Mouse (Mus musculus) forebrain, embryonic 15.5 days (tissue): ENCODE measurements around the gene Nisch. TPM values are rescaled to one million over a fixed set of nuclear protein-coding genes. Genes with fewer than 3 reads are reported as not detected.

Experiments
- ATAC-seq: fragments of 200-750 bp; cut with Nextera tagmentation; replicated peaks from 2 replicates; pipeline ENCODE4 v1.8.0; 2017; ENCODE audit warnings: mild to moderate bottlenecking, moderate TSS enrichment, moderate library complexity
- H3K27ac ChIP-seq: fragments of 300-500 bp; sonication (generic); replicated peaks from 2 replicates; pipeline ENCODE4 v1.5.1; 2015; ENCODE audit warnings: mild to moderate bottlenecking, inconsistent platforms
- H3K27me3 ChIP-seq: fragments of 300-500 bp; sonication (generic); 2 replicates; pipeline ENCODE4 v1.6.1; 2015; ENCODE audit warnings: inconsistent platforms
- H3K36me3 ChIP-seq: fragments of 300-500 bp; sonication (generic); 2 replicates; pipeline ENCODE4 v1.6.1; 2015; ENCODE audit warnings: mild to moderate bottlenecking, inconsistent platforms
- H3K4me1 ChIP-seq: fragments of 300-500 bp; sonication (generic); 2 replicates; pipeline ENCODE4 v1.6.1; 2015; ENCODE audit warnings: inconsistent platforms
- H3K4me2 ChIP-seq: fragments of 300-500 bp; sonication (generic); replicated peaks from 2 replicates; pipeline ENCODE4 v1.6.1; 2015; ENCODE audit warnings: mild to moderate bottlenecking, inconsistent platforms
- H3K4me3 ChIP-seq: fragments of 300-500 bp; sonication (generic); 2 replicates; pipeline ENCODE4 v1.5.1; 2015; ENCODE audit warnings: mild to moderate bottlenecking, inconsistent platforms
- H3K9ac ChIP-seq: fragments of 300-500 bp; sonication (generic); replicated peaks from 2 replicates; pipeline ENCODE4 v1.6.1; 2015; ENCODE audit warnings: mild to moderate bottlenecking, inconsistent platforms
- H3K9me3 ChIP-seq: fragments of 300-500 bp; sonication (generic); 2 replicates; pipeline ENCODE4 v1.6.1; 2016; ENCODE audit warnings: inconsistent platforms
- WGBS: fragments of 180-500 bp; shearing (Covaris S2); methylation state at CpG from one replicate; pipeline ENCODE4 v1.1.7; 2015; ENCODE audit warnings: mixed read lengths; 5-methylcytosine and 5-hydroxymethylcytosine counted together
- polyA plus RNA-seq: library from polyadenylated mRNA; unstranded; fragments of >200 nt; fragmentation: Nextera tagmentation; extraction: Ambion mirVana; gene quantifications from 2 replicates; pipeline ENCODE4 v1.2.1, GENCODE M21; 2015

The Nisch gene
- polyA plus RNA-seq, 1 experiment from 2014 or later, result 339 TPM

DNA sequence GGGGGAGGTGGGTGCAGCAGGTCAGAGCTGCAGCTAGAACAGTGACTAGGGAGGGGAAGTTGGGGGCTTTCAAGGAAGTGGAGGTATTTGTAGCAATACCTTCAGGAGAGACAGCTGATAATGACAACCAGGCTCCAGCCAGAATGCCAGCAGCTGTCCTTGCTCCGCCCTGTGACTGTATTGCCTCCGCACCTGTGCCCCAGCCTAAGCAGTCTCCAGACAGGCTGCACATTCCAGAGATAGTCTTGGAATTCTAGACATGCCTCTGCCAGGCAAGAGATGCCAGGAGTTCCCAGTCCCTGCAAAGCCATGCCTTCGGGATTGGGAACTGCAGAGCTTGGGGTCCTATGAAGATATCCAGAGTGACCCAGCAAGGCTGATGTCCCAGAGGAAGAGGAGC lies 4.2 kb downstream of the Nisch start:
- no peak for ATAC-seq
- H3K4me3 ChIP-seq, result no peak overlapping the region

DNA sequence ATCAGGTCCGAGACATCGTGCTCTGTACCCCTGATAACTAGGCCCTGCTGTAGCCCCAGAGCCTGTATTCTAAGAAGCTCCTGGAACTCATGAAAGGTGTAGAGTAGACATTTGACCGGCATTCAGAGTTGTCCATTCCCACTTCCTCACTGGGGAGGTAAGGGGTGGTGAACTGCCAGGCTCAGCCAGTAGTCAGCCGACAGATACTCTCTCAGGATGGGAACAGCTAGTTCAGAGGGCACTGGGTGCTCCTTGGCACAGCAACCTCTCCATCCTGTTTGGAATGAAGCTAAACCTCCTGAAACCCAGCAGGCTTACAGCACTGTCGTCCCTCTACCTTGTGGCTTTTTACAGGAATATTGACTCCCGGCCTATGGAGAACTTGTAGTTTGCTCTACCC lies 4.9 kb downstream of the Nisch start:
- Histone ChIP-seq H3K4me2 (no peak overlapping the region), H3K9ac (no peak overlapping the region)

More for the DNA sequence above, 4.2 kb downstream of the Nisch start:
- no peak overlapping the region for H3K4me2 ChIP-seq
- WGBS, result 86% methylated on average over 3 of the region's 3 CpGs
- no peaks in the 10 kb centered on the region for H3K27me3 ChIP-seq
- H3K4me1 ChIP-seq, result peaks cover 8% of the 10 kb centered on the region
- no peak overlapping the region for H3K27ac ChIP-seq
- no peak overlapping the region for H3K9ac ChIP-seq
- no peaks in the 10 kb centered on the region for H3K9me3 ChIP-seq
- no peaks in the 10 kb centered on the region for H3K36me3 ChIP-seq

DNA sequence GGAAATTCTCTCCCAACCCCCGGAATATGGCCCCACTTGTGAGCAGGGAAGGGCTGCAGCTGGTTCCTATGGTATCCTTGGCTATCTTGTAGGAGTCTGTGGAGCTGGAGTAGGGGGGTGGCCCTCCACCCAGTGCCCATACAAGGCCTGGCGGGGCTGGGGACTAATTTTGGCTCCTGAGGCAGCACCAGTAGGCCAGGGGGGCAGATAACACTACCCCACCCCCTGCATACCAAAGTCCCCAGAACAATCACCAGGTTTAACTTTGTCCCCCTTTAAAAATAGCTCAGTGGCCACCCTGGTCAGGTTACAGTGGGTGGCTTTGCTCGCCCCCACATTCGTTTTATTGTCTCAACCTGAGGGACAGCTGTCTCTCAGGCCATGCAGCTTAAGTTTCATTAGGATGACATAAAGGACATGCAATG lies 7.6 kb downstream of the Nisch start:
- WGBS, result 70% methylated on average over 4 of the region's 4 CpGs
- no peak for ATAC-seq

More for the DNA sequence above, 4.9 kb downstream of the Nisch start:
- Histone ChIP-seq H3K4me1 (peaks cover 12% of the 10 kb centered on the region), H3K9me3 (no peaks in the 10 kb centered on the region), H3K4me3 (no peak overlapping the region), H3K27me3 (no peaks in the 10 kb centered on the region), H3K27ac (no peak overlapping the region), H3K36me3 (no peaks in the 10 kb centered on the region)
- no peak for ATAC-seq
- WGBS, result 92% methylated on average over 6 of the region's 6 CpGs

DNA sequence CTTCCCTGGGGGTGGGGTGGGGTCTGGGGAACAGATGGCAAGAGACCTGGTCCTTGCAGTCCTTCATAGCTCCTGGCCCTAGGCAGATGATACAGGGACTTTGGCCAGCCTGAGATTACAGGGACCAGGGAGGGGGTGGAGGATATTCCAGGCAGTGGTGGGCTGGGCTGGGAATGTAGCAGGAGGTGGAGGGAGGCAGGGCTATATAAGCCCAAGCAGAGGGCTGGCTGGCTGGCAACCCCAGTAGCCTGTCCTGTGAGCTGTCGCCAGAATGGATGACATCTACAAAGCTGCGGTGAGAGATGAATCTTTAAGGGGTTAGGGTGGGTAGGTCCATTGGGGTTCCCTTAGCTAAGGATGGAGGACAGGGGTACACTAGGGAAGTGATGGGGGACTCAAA lies 8.7 kb downstream of the Nisch start, which contains the start of gene Tnnc1:
TSS of gene Tnnc1 (plus strand) at position 229 of the 400 bp plus-strand sequence.
- Histone ChIP-seq H3K4me2 (peak within 1 kb of the TSS; percentile 74), H3K27me3 (no peaks in the 10 kb centered on the region), H3K4me1 (peaks cover 25% of the 10 kb centered on the region), H3K9me3 (no peaks in the 10 kb centered on the region), H3K27ac (peak within 1 kb of the TSS; percentile 91), H3K36me3 (peaks cover 14% of the 10 kb centered on the region), H3K9ac (peak within 1 kb of the TSS; percentile 94; the same call in 1 of the 2 replicates), H3K4me3 (peak within 1 kb of the TSS; percentile 89)
- WGBS, result 78% methylated on average over 2 of the region's 2 CpGs
- ATAC-seq, result no peak

More for the DNA sequence above, 7.6 kb downstream of the Nisch start:
- H3K4me1 ChIP-seq, result peaks cover 21% of the 10 kb centered on the region
- no peaks in the 10 kb centered on the region for H3K9me3 ChIP-seq
- no peaks in the 10 kb centered on the region for H3K27me3 ChIP-seq
- peaks cover 4% of the 10 kb centered on the region for H3K36me3 ChIP-seq
- H3K4me3 ChIP-seq, result no peak overlapping the region
- H3K9ac ChIP-seq, result no peak overlapping the region
- H3K27ac ChIP-seq, result no peak overlapping the region
- no peak overlapping the region for H3K4me2 ChIP-seq

DNA sequence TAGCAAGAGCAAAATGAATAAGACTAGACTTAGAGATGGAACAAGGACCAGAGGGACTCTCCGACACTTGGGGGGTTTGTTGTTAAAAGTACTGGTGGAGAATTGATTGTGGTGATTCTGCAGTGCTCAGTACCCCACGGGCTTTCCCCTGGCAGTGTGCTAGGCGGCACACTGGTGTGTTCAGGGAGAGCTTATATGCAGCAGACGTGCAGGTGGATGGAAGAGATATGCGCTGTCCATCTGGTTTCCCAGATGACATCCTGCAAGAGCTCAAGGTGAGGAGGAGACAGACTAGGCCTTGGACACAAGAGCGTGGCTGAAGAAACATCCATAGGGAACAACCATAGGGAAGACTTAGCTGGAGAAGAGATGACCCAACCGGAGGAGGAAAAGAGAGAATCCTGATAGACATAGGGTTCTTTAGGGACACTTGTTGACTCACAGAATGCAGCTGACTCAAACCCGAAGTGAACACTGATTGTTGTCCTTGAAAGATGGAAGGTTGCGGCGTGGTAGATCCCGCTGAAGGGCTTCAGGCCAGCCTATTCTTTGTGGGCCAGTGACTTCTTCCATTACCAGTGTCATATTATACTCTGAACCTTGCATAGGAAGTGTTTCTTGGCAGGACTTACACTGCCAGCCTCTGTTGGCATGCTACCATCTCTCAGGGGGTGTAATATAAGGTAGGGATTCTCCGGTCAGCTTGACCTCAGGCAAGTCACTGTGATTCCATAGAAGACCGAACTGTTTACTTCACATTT lies 9.5 kb downstream of the Nisch start:
- Histone ChIP-seq H3K27me3 (no peaks in the 10 kb centered on the region), H3K4me2 (peak overlapping the region; percentile 74), H3K9me3 (no peaks in the 10 kb centered on the region), H3K4me1 (peaks cover 25% of the 10 kb centered on the region), H3K4me3 (peak overlapping the region; percentile 89), H3K27ac (peak overlapping the region; percentile 91), H3K9ac (peak overlapping the region; percentile 94), H3K36me3 (peaks cover 23% of the 10 kb centered on the region)
- WGBS, result 80% methylated on average over 13 of the region's 13 CpGs
- peak; percentile 30 for ATAC-seq

DNA sequence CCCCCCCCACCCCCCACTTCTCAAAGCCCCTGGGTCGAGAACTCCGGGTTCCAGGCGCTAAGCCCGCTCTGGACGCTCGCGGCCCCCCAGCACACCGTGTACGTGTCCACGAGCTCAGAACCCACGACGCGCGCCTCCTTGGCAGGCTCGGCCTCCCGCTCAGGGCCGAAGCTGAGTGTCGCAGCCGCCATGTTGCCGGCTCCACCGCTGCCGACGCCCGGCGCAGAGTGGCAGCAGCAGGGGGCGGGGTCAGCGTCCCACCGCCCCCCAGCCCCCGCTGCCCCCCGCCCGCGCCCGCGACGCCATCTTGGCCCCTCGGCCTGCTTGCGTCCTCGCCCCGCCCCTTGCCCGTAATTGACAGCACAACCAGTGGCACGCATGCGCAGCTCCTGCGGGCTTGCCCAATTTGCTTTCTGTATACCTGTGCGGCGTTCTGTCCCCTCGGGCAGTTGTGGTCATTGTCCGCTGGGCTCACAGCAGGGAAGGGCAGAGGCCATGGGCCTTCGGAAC lies 10.2 kb downstream of the Nisch start:
- peak; percentile 78 for ATAC-seq
- H3K4me1 ChIP-seq, result peaks cover 25% of the 10 kb centered on the region
- peak overlapping the region; percentile 94 for H3K9ac ChIP-seq
- WGBS, result 1% methylated on average over 45 of the region's 48 CpGs
- H3K36me3 ChIP-seq, result peaks cover 30% of the 10 kb centered on the region
- H3K27me3 ChIP-seq, result no peaks in the 10 kb centered on the region
- H3K9me3 ChIP-seq, result no peaks in the 10 kb centered on the region
- peak overlapping the region; percentile 91 for H3K27ac ChIP-seq
- H3K4me2 ChIP-seq, result peak overlapping the region; percentile 74
- H3K4me3 ChIP-seq, result peak overlapping the region; percentile 89

DNA sequence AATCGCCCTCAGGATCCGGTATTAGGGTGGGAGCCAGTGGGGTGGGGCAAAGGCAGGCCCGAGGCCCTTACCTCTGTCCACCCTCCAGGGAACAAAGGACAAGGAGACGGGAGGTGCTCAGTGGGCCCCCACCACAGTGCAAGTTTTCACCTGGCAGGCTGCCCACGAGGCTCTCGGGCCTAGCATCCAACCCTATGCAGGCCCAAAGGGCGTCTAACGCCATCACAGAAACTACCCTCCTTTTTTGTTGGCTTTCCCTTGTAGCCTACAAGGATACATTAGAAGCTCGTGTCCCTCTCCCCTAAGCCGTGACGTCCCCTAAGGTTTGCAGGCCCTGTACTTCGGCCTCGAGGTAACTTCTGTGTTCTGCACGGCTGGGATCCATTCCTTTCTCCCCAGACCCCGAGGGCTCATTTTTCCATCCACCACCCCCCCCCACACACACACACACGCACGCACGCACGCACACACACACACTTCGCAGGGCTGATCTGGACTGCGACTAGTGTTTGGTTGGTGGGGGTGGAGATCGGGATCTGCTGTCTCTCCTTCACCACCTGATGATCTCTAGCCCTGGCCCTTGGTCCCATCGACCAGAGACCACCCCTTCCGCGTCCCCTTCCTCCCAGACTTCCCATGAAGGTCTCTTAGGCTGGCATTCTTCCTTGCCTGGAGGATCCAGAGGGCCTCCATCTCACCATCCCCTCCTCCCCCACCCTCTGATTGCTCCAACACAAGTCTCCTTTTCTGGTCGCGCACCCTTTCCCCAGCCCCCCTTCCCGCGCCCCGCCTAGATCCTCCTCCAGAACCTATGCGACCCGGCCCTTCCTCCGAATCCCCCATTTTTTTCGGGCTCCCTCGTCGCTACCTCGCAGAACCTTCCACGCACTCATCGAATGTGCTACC lies 10.9 kb downstream of the Nisch start:
- H3K27me3 ChIP-seq, result no peaks in the 10 kb centered on the region
- H3K36me3 ChIP-seq, result peaks cover 36% of the 10 kb centered on the region
- H3K9ac ChIP-seq, result peak overlapping the region; percentile 94
- H3K9me3 ChIP-seq, result no peaks in the 10 kb centered on the region
- H3K27ac ChIP-seq, result peak overlapping the region; percentile 91
- under 1% methylated on average over 39 of the region's 39 CpGs for WGBS
- peak overlapping the region; percentile 74 for H3K4me2 ChIP-seq
- H3K4me1 ChIP-seq, result peaks cover 25% of the 10 kb centered on the region
- H3K4me3 ChIP-seq, result peak overlapping the region; percentile 89
- peak; percentile 69 for ATAC-seq

DNA sequence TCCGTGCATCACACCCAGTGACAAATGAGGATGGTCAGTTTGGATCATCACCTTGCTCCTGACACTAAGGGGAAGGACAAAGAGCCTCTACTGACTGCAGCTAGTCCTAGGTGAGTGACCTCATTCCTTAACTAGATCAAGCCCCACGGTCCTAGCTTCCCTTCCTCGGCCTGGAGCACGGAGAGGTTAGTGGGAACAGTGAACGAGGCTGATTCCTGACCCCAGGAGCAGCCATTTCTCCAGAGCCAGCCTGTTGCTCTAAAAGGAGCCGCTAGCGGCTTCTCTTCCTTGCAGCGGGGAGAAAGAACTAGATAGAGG lies 11.5 kb downstream of the Nisch start:
- peak overlapping the region; percentile 94 for H3K9ac ChIP-seq
- WGBS, result 14% methylated on average over 8 of the region's 8 CpGs
- H3K36me3 ChIP-seq, result peaks cover 42% of the 10 kb centered on the region
- H3K4me3 ChIP-seq, result peak overlapping the region; percentile 89
- no peak for ATAC-seq
- H3K27me3 ChIP-seq, result no peaks in the 10 kb centered on the region
- peaks cover 25% of the 10 kb centered on the region for H3K4me1 ChIP-seq
- H3K9me3 ChIP-seq, result no peaks in the 10 kb centered on the region
- H3K4me2 ChIP-seq, result peak overlapping the region; percentile 74
- peak overlapping the region; percentile 91 for H3K27ac ChIP-seq

DNA sequence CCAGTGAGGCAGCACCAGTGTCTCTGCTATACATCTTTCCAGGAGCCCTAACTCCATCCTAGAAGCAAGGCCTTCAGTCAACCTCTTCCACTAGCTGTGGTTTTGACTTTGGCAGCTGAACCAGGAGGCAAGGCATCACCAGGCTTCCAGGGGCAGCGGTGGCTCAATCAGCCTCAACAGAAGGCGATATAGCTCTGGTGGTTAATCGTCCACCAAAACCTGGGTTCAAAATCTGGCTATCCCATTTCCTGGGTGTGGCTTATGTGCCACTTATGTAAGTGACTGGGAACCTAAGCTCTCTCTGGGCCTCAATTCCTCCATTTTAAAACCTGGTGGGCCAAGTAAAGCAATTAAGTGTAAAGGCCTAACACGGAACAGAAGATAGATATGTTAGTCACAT lies 11.9 kb downstream of the Nisch start:
- ATAC-seq, result no peak
- Histone ChIP-seq H3K27ac (peak overlapping the region; percentile 91; the same call in 1 of the 2 replicates), H3K9ac (peak overlapping the region; percentile 94)

DNA sequence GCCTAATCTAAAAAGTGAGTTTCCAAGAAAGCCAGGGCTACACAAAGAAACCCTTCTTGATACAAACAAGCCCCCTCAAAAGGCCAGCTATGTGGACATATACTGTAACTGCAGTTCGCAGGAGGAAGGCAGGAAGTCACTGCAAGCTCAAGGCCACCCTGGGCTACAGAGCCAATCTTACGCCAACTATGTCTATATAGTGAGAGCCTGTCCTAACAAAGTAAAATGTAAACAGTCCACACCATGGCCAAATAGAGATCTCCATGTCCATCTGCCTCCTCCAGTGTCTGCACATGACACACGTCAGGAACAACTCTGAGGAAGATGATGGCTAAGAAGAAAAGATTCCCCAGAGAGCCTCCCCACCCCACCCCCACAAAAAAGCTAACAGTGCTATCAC lies 16.7 kb downstream of the Nisch start:
- 85% methylated on average over 3 of the region's 3 CpGs for WGBS
- Histone ChIP-seq H3K4me1 (peaks cover 20% of the 10 kb centered on the region), H3K27ac (no peak overlapping the region), H3K9ac (no peak overlapping the region), H3K4me3 (no peak overlapping the region), H3K9me3 (no peaks in the 10 kb centered on the region), H3K27me3 (no peaks in the 10 kb centered on the region), H3K4me2 (no peak overlapping the region), H3K36me3 (peaks cover 69% of the 10 kb centered on the region)
- no peak for ATAC-seq

More for the DNA sequence above, 11.9 kb downstream of the Nisch start:
- peak overlapping the region; percentile 74 for H3K4me2 ChIP-seq
- H3K27me3 ChIP-seq, result no peaks in the 10 kb centered on the region
- peaks cover 46% of the 10 kb centered on the region for H3K36me3 ChIP-seq
- H3K4me1 ChIP-seq, result peaks cover 25% of the 10 kb centered on the region
- H3K4me3 ChIP-seq, result peak overlapping the region; percentile 89
- H3K9me3 ChIP-seq, result no peaks in the 10 kb centered on the region
- 72% methylated on average over 4 of the region's 4 CpGs for WGBS

DNA sequence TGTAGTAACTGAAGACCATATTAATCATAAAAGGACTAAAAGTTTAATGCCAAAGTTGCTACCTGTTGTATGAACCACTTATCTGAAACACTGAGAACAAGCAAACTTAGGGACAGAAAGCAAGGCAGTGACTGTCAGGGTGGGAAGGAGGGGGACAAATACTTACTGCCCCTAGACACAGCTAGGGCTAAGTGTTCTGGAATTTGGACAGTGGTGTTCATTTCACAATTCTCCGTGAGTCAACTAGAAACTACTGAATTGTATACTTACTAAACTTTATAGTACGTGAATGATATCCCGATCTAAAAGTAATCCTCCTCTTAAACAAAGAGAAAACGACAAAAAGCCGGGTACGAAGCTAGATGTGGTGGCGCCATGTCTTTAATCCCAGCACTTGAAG lies 17.1 kb downstream of the Nisch start:
- peaks cover 71% of the 10 kb centered on the region for H3K36me3 ChIP-seq
- no peak overlapping the region for H3K9ac ChIP-seq
- no peak overlapping the region for H3K4me2 ChIP-seq
- H3K4me3 ChIP-seq, result no peak overlapping the region
- H3K27ac ChIP-seq, result no peak overlapping the region
- peaks cover 19% of the 10 kb centered on the region for H3K4me1 ChIP-seq
- H3K27me3 ChIP-seq, result no peaks in the 10 kb centered on the region
- WGBS, result 92% methylated on average over 7 of the region's 7 CpGs
- no peaks in the 10 kb centered on the region for H3K9me3 ChIP-seq
- ATAC-seq, result no peak
